Comparison of ENCODE assay signal across 47 mouse cellular contexts in the genomic region with DNA sequence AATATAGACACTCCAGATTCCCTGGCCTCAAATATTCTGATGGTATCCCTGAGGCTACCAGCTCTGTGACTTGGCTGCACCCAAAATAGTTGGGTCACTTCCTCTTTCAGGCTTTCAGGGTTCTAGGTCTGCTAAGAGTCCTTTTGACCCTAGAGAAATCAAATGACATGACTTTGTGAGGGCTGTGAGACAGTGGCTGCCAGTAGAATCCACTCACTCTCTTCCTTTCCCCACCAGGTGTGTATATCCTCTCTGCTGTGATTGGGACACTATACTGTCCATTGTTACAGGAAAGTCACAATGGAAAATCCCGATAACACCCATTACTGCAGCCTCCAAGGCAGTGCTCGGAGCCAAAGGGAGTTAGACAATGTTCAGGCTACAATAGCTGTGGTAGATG. TPM values are rescaled to one million over a fixed set of nuclear protein-coding genes. Genes with fewer than 3 reads are reported as not detected.
"Had no signal": no experiment of that assay in that cellular context is flagged by ENCODE, and none has a peak within 500 bp of the region (broad histone marks: within the 10 kb centered on the region; RNA-seq: fewer than 3 reads in every experiment).

Magea4 (plus strand) TSS at position 301 of the 400 bp plus-strand sequence.

- H3K9me3 ChIP-seq: limb, embryonic 10.5 days; limb, embryonic 12.5 days; limb, embryonic 13.5 days; limb, embryonic 15.5 days; liver, embryonic 12.5 days; liver, embryonic 13.5 days; liver, embryonic 15.5 days; lung, embryonic 15.5 days; midbrain, embryonic 10.5 days; midbrain, embryonic 12.5 days; midbrain, embryonic 13.5 days; midbrain, embryonic 15.5 days; neural tube, embryonic 12.5 days had no signal

- H3K27ac ChIP-seq: limb, embryonic 10.5 days; limb, embryonic 12.5 days; limb, embryonic 13.5 days; limb, embryonic 15.5 days; liver, embryonic 12.5 days; liver, embryonic 13.5 days; liver, embryonic 14.5 days; liver, embryonic 15.5 days; lung, embryonic 15.5 days; macrophage; midbrain, embryonic 10.5 days; midbrain, embryonic 12.5 days; midbrain, embryonic 13.5 days; midbrain, embryonic 15.5 days; neural tube, embryonic 12.5 days had no signal

- H3K4me3 ChIP-seq: limb, embryonic 10.5 days; limb, embryonic 12.5 days; limb, embryonic 13.5 days; limb, embryonic 15.5 days; liver, embryonic 12.5 days; liver, embryonic 13.5 days; liver, embryonic 15.5 days; lung, embryonic 15.5 days; megakaryocyte, embryonic 14.5 days; midbrain, embryonic 10.5 days; midbrain, embryonic 12.5 days; midbrain, embryonic 13.5 days; midbrain, embryonic 15.5 days; myocyte; neural tube, embryonic 12.5 days had no signal

- H3K27me3 ChIP-seq: limb, embryonic 12.5 days; limb, embryonic 13.5 days; limb, embryonic 15.5 days; liver, embryonic 12.5 days; liver, embryonic 13.5 days; liver, embryonic 15.5 days; lung, embryonic 15.5 days; midbrain, embryonic 12.5 days; midbrain, embryonic 13.5 days; midbrain, embryonic 15.5 days; neural tube, embryonic 12.5 days had no signal

- H3K36me3 ChIP-seq: limb, embryonic 10.5 days; limb, embryonic 12.5 days; limb, embryonic 13.5 days; limb, embryonic 15.5 days; liver, embryonic 12.5 days; liver, embryonic 13.5 days; liver, embryonic 15.5 days; lung, embryonic 15.5 days; midbrain, embryonic 10.5 days; midbrain, embryonic 12.5 days; midbrain, embryonic 13.5 days; midbrain, embryonic 15.5 days; neural tube, embryonic 12.5 days had no signal

- H3K4me2 ChIP-seq: limb, embryonic 12.5 days; limb, embryonic 13.5 days; limb, embryonic 15.5 days; liver, embryonic 11.5 days; liver, embryonic 12.5 days; liver, embryonic 13.5 days; liver, embryonic 15.5 days; lung, embryonic 14.5 days; lung, embryonic 15.5 days; midbrain, embryonic 11.5 days; midbrain, embryonic 12.5 days; midbrain, embryonic 13.5 days; midbrain, embryonic 15.5 days; neural tube, embryonic 12.5 days had no signal

- DNase-seq: left cerebral cortex, postnatal 4 days; liver; liver, embryonic 13.5 days; liver, postnatal 0 days; lung, adult 18-20 months; lung, adult 2 months; lung, embryonic 14.5 days; lung, postnatal 10 days; lung, postnatal 14 days; lung, postnatal 36 days; lung, postnatal 4 days; midbrain, embryonic 14.5 days had no signal

- H3K9ac ChIP-seq: limb, embryonic 12.5 days; limb, embryonic 13.5 days; limb, embryonic 15.5 days; liver, embryonic 12.5 days; liver, embryonic 13.5 days; liver, embryonic 14.5 days; liver, embryonic 15.5 days; liver, postnatal 0 days; lung, embryonic 14.5 days; lung, embryonic 15.5 days; midbrain, embryonic 12.5 days; midbrain, embryonic 13.5 days; midbrain, embryonic 15.5 days; neural tube, embryonic 12.5 days had no signal

- H3K4me1 ChIP-seq: limb, embryonic 10.5 days; limb, embryonic 12.5 days; limb, embryonic 13.5 days; limb, embryonic 15.5 days; liver, embryonic 12.5 days; liver, embryonic 13.5 days; liver, embryonic 15.5 days; lung, embryonic 15.5 days; megakaryocyte, embryonic 14.5 days; midbrain, embryonic 10.5 days; midbrain, embryonic 12.5 days; midbrain, embryonic 13.5 days; midbrain, embryonic 15.5 days; neural tube, embryonic 12.5 days had no signal

RNA-seq across cellular contexts. Expression of gene Magea4, which starts in this region (rescaled TPM):
- total RNA-seq: left cerebral cortex, postnatal 10 days; left cerebral cortex, postnatal 14 days; left cerebral cortex, postnatal 25 days; left cerebral cortex, postnatal 36 days; left cerebral cortex, postnatal 4 days; liver, adult 2 months; megakaryocyte progenitor cell, adult 5-6 weeks; megakaryocyte, adult 5-6 weeks; megakaryocyte-erythroid progenitor cell, adult 5-6 weeks; midbrain, postnatal 0 days; monocyte, adult 5-6 weeks had no signal
- polyA plus RNA-seq: limb, embryonic 10.5 days; limb, embryonic 11.5 days; limb, embryonic 12.5 days; limb, embryonic 13.5 days; limb, embryonic 14.5 days; limb, embryonic 15.5 days; liver, adult 2 months; liver, embryonic 11.5 days; liver, embryonic 12.5 days; liver, embryonic 13.5 days; liver, embryonic 14.5 days; liver, embryonic 15.5 days; liver, embryonic 16.5 days; liver, postnatal 0 days; lung, adult 2 months; lung, embryonic 14.5 days; lung, embryonic 15.5 days; lung, embryonic 16.5 days; lung, postnatal 0 days; macrophage; midbrain, embryonic 10.5 days; midbrain, embryonic 11.5 days; midbrain, embryonic 12.5 days; midbrain, embryonic 13.5 days; midbrain, embryonic 14.5 days; midbrain, embryonic 15.5 days; midbrain, embryonic 16.5 days; midbrain, postnatal 0 days; myocyte; neural tube, embryonic 11.5 days; neural tube, embryonic 12.5 days had no signal
